Mouse (Mus musculus): Measurements from ENCODE around the gene Med24.

DNA sequence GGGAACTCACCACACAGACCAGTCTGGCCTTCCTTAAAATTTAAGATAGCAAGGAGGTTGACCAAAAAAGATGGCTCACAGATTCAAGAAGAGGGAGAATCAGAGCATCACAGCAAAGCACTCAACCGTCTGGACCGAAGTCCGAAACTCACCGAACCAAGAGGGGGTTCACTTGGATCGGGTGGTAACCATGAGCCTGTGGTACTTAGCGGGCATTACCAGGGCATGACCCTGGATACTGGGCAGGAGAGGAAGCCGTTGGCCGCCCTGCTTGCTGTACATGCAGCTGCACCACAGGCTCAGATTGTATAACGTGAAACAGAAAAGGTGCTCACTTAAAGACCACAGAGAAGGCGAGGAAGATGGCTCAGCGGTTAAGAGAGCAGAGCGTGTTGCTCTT is 32.0 kb downstream of the Med24 start:
- no peak for TF ChIP-seq CTCF (IDR thresholded peaks at IDR 0.05; ENCODE audit: extremely low read depth, insufficient read depth, low read length)
- no peak for TF ChIP-seq POLR2A (IDR thresholded peaks at IDR 0.05; ENCODE audit: extremely low read depth, insufficient read depth, low read length)
